Mouse (Mus musculus) bone marrow macrophage, adult 2 months (primary cell): ENCODE measurements around the gene Thada.

Experiments
- CTCF ChIP-seq: IDR thresholded peaks from 2 replicates; pipeline ENCODE4 v1.5.1; 2012; ENCODE audit warnings: low read depth, mild to moderate bottlenecking, low read length, moderate library complexity
- POLR2A ChIP-seq: IDR thresholded peaks from 2 replicates; pipeline ENCODE4 v1.6.1; 2012; ENCODE audit warnings: mild to moderate bottlenecking, low read depth, low read length, borderline replicate concordance

DNA sequence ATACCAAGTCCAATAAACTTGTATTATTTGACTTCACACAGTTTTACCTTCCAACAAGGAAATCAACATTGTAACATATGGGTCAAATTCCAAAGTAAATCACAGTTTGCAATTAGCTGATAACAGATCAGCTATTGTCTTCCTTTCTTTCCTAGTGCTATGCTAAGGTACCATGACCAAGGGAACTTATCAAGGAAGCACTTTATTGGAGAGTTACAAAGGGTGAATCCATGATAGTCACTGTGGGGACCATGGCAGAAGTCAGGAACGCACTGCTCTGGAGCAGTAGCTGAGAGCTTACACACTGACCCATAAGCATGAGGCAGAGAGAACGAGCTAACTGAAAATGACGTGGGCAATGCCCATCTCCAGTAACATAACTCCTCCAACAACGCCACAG, 89.1 kb downstream of the Thada start:
- no peak for TF ChIP-seq POLR2A
- no peak for TF ChIP-seq CTCF
